Mouse (Mus musculus): ENCODE measurements around the gene Clec2g.

GRCm38 (mm10) chr6:129001392-129001791 lies 67.2 kb downstream of the Clec2g start:
- TF ChIP-seq CTCF (IDR thresholded peaks at IDR 0.05; ENCODE audit: insufficient read depth, low read length) (no peak), POLR2A (IDR thresholded peaks at IDR 0.05; ENCODE audit: borderline replicate concordance, extremely low read depth, low read depth, low read length) (no peak)
